Mouse (Mus musculus) CD4-positive, CD25-positive, alpha-beta regulatory T cell (primary cell): Measurements from ENCODE around the gene Duxbl1. TPM values are rescaled to one million over a fixed set of nuclear protein-coding genes. Genes with fewer than 3 reads are reported as not detected.

Experiments used
- polyA plus RNA-seq: library from polyadenylated mRNA; unstranded; fragments of 100-300 nt; shearing (Covaris generic); gene quantifications from one replicate; pipeline ENCODE4 v1.2.1, GENCODE M21; 2017

The Duxbl1 gene
- polyA plus RNA-seq: 0.23 TPM

GRCm38 (mm10) chr14:25978371-25979241 lies at the start of gene Duxbl1:
TSS of gene Duxbl1 (plus strand) at chr14:25978577.

DNA sequence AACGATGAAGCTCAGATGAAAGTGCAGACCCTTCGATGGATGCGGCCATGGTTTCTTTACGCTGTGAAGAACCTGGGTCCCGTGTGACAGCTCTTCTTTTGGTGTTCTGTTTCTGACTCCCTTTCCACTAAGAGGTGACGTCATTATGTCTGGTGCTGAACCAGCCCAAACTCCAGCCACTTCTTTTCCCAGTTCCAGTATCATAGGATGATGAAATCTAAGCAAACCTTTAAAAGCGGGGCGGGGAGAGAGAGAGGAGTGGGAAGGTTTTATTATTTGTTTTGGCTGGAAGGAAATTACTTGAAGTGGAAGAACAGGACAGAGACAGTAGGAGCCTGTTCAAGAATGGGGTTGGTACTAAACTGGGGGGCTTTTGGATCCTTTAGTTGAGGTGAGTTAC lies 40.4 kb upstream of the Duxbl1 start, which contains the start of gene Cphx1:
Gene Cphx1, plus strand, starts transcription at position 301 of the 400 bp plus-strand sequence.

Other genes starting within 250 kb of the Duxbl1 start
- 4.3 TPM for gene Zcchc24, start 209.5 kb upstream of the Duxbl1 start, polyA plus RNA-seq
- 57.1 TPM for gene Anxa11, start 136.4 kb upstream of the Duxbl1 start, polyA plus RNA-seq
- not detected for gene Plac9a, start 75.5 kb upstream of the Duxbl1 start, polyA plus RNA-seq
- gene Tmem254a, start 50.9 kb upstream of the Duxbl1 start, polyA plus RNA-seq: 13.3 TPM
- gene Cphx1, start 40.3 kb upstream of the Duxbl1 start, polyA plus RNA-seq: not detected
- not detected for gene Gm9780, start 64.1 kb downstream of the Duxbl1 start, polyA plus RNA-seq
- gene Tmem254c, start 88.8 kb downstream of the Duxbl1 start, polyA plus RNA-seq: 189 TPM
- not detected for gene Cphx2, start 102.9 kb downstream of the Duxbl1 start, polyA plus RNA-seq
- not detected for gene Cphx3, start 103.7 kb downstream of the Duxbl1 start, polyA plus RNA-seq
- gene Duxbl2, start 139.8 kb downstream of the Duxbl1 start, polyA plus RNA-seq: not detected
- gene Plac9b, start 203.9 kb downstream of the Duxbl1 start, polyA plus RNA-seq: 0.29 TPM
- gene Tmem254b, start 228.5 kb downstream of the Duxbl1 start, polyA plus RNA-seq: 60.8 TPM